19 mouse cellular contexts compared by ENCODE assay signal in the genomic region with DNA sequence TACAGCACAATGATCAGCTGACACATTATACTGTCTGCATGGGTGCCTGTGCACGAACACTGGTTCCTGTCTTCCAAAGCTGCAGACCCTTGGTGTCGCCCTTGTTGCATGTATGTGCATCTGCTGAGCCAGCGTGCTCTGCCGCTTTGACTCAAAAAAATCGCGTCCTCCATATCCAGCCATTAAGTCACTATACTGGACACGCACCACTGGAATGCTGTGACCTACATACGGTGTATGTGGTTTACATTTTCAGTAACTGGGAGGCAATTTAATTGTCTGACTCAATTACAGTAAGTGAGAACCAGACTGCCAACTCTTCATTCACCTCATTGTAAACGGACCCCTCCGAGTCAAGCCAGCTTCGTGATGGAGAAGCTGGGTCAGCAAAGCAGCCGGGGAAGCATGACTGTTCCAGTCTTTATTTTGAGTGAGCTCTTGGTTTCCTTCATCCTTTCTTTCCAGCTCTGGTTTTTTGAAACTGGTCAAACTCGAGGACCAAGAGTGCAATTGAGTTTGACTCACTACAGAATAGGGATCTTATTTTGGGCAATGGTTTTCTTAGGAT.
DNase-seq lines count a peak whose midpoint lies in the region; ATAC-seq and TF ChIP-seq lines count a peak whose summit lies in the region.
"Had no signal": no experiment of that assay in that cellular context is flagged by ENCODE, and none has a peak within 500 bp of the region (broad histone marks: within the 10 kb centered on the region; RNA-seq: fewer than 3 reads in every experiment).

No protein-coding gene starts in this region.

- ATAC-seq in hindbrain, postnatal 0 days: peak; percentile 74
- ATAC-seq in hindbrain, embryonic 13.5 days (ENCODE audit: low FRiP score): no peak
- ATAC-seq: intestine, embryonic 15.5 days; lung, postnatal 0 days had no signal

- H3K4me2 ChIP-seq in hindbrain, postnatal 0 days (ENCODE audit: low read depth, low read length): 0 out of 2 replicates have a peak overlapping the region, but pooled peaks have one; percentile 25
- no peak overlapping the region for H3K4me2 ChIP-seq in hindbrain, embryonic 13.5 days
- H3K4me2 ChIP-seq: embryonic facial prominence, embryonic 13.5 days; forebrain, embryonic 12.5 days; heart, embryonic 12.5 days; intestine, embryonic 15.5 days; midbrain, embryonic 13.5 days had no signal

- no peaks in the 10 kb centered on the region for H3K27me3 ChIP-seq in hindbrain, postnatal 0 days (ENCODE audit: insufficient read depth, low read length)
- no peaks in the 10 kb centered on the region for H3K27me3 ChIP-seq in hindbrain, embryonic 13.5 days
- H3K27me3 ChIP-seq in embryonic facial prominence, embryonic 10.5 days (replicated peaks; ENCODE audit: low read depth, poor library complexity, severe bottlenecking): no peaks in the 10 kb centered on the region
- H3K27me3 ChIP-seq: CH12.LX; embryonic facial prominence, embryonic 13.5 days; forebrain, embryonic 12.5 days; heart, embryonic 12.5 days; intestine, embryonic 15.5 days; midbrain, embryonic 13.5 days had no signal

- no peak overlapping the region for H3K4me3 ChIP-seq in hindbrain, postnatal 0 days (ENCODE audit: low read length)
- no peak overlapping the region for H3K4me3 ChIP-seq in hindbrain, embryonic 13.5 days
- H3K4me3 ChIP-seq in embryonic facial prominence, embryonic 10.5 days: no peak overlapping the region
- H3K4me3 ChIP-seq: embryonic facial prominence, embryonic 13.5 days; forebrain, embryonic 12.5 days; heart, embryonic 12.5 days; intestine, embryonic 15.5 days; midbrain, embryonic 13.5 days; myocyte had no signal

- peak overlapping the region; percentile 54; the same call in 1 of the 2 replicates for H3K27ac ChIP-seq in hindbrain, postnatal 0 days
- H3K27ac ChIP-seq in hindbrain, embryonic 13.5 days: no peak overlapping the region
- H3K27ac ChIP-seq in embryonic facial prominence, embryonic 10.5 days (replicated peaks): no peak overlapping the region
- H3K27ac ChIP-seq: embryonic facial prominence, embryonic 13.5 days; forebrain, embryonic 12.5 days; intestine, embryonic 15.5 days; midbrain, embryonic 13.5 days had no signal

- 54% methylated on average over 13 of the region's 13 CpGs for WGBS in hindbrain, postnatal 0 days
- WGBS in hindbrain, embryonic 13.5 days: 87% methylated on average over 13 of the region's 13 CpGs
- WGBS in embryonic facial prominence, embryonic 10.5 days: 81% methylated on average over 13 of the region's 13 CpGs

- H3K9me3 ChIP-seq in hindbrain, postnatal 0 days (ENCODE audit: low read length): no peaks in the 10 kb centered on the region
- no peaks in the 10 kb centered on the region for H3K9me3 ChIP-seq in hindbrain, embryonic 13.5 days
- no peaks in the 10 kb centered on the region for H3K9me3 ChIP-seq in embryonic facial prominence, embryonic 10.5 days
- H3K9me3 ChIP-seq: embryonic facial prominence, embryonic 13.5 days; forebrain, embryonic 12.5 days; heart, embryonic 12.5 days; intestine, embryonic 15.5 days; midbrain, embryonic 13.5 days had no signal

- intact Hi-C loops in heart, postnatal 10 days (cut with DNase I): no loop called here

- no peaks in the 10 kb centered on the region for H3K4me1 ChIP-seq in hindbrain, postnatal 0 days (ENCODE audit: insufficient read depth, low read length)
- no peaks in the 10 kb centered on the region for H3K4me1 ChIP-seq in hindbrain, embryonic 13.5 days (replicated peaks)
- H3K4me1 ChIP-seq in embryonic facial prominence, embryonic 10.5 days: no peaks in the 10 kb centered on the region
- H3K4me1 ChIP-seq: forebrain, embryonic 12.5 days; heart, embryonic 12.5 days; intestine, embryonic 15.5 days; midbrain, embryonic 13.5 days had no signal

- DNase-seq in cerebellum, postnatal 10 days: peak; percentile 65 to 71
- no peak for DNase-seq in cerebellum, adult 11-12 months
- peak; percentile 50 for DNase-seq in hindbrain, postnatal 0 days (ENCODE audit: low spot score)
- peak; percentile 30 for DNase-seq in embryonic facial prominence, embryonic 10.5 days (ENCODE audit: low spot score)
- DNase-seq in fibroblast of lung, adult 2 months (ENCODE audit: low read depth): peak; percentile 59
- DNase-seq in thymus, postnatal 0 days (ENCODE audit: low spot score): no peak
- no peak for DNase-seq in heart, postnatal 10 days
- DNase-seq: liver; right cerebral cortex, postnatal 25 days; thymus, adult 18-20 months had no signal

- no peak overlapping the region for H3K9ac ChIP-seq in hindbrain, postnatal 0 days (replicated peaks; ENCODE audit: low read length)
- no peak overlapping the region for H3K9ac ChIP-seq in hindbrain, embryonic 13.5 days
- H3K9ac ChIP-seq: embryonic facial prominence, embryonic 13.5 days; forebrain, embryonic 12.5 days; heart, embryonic 12.5 days; intestine, embryonic 15.5 days; midbrain, embryonic 13.5 days had no signal

- H3K36me3 ChIP-seq in hindbrain, postnatal 0 days (ENCODE audit: insufficient read depth, low read length): no peaks in the 10 kb centered on the region
- H3K36me3 ChIP-seq in hindbrain, embryonic 13.5 days: no peaks in the 10 kb centered on the region
- H3K36me3 ChIP-seq in embryonic facial prominence, embryonic 10.5 days (replicated peaks): no peaks in the 10 kb centered on the region
- H3K36me3 ChIP-seq: embryonic facial prominence, embryonic 13.5 days; forebrain, embryonic 12.5 days; heart, embryonic 12.5 days; intestine, embryonic 15.5 days; midbrain, embryonic 13.5 days had no signal

- TF ChIP-seq CTCF in hindbrain, postnatal 0 days (IDR thresholded peaks at IDR 0.05; ENCODE audit: low read depth): peak; percentile 32

Comparison
In these comparisons a context has a peak if more than half of its experiments do, and no peak if none do; other contexts are left out.
1. DNase-seq: peak in cerebellum, postnatal 10 days (2 of 2), hindbrain, postnatal 0 days (single experiment), embryonic facial prominence, embryonic 10.5 days (single experiment) and fibroblast of lung, adult 2 months (single experiment); none in cerebellum, adult 11-12 months (single experiment), thymus, postnatal 0 days (single experiment) and heart, postnatal 10 days (0 of 2).